Mouse (Mus musculus) neural tube, embryonic 10.5 days (tissue): ENCODE data around the gene Sspn.

ENCODE experiments used
- DNase-seq: peaks from one replicate; pipeline ENCODE4 v3.0.0-alpha.2; 2017; ENCODE audit warnings: low spot score; ENCODE audit errors: extremely low spot score

Sspn gene

DNA sequence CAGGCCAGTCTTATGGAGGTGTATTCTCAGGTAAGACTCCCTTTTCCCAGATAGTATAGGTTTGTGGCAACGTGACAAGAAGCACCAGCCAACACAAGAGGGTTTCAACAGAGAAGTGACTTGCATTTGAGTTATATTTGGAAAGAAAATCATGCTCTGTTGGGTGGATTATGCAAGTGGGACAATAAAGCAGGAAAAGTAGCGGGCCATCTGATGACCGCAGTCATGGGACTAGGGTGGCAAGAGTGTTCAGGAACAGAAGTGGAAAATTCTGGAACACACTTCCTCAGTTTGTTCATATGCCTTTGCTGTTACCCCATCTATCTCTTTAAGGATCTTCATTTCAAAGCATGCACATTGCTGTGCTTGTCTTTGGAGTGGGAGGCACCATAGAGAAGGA is 82.9 kb downstream of the Sspn start:
- no peak for DNase-seq
